Mouse (Mus musculus) embryonic facial prominence, embryonic 12.5 days (tissue): ENCODE measurements around the gene Exosc2. TPM values are rescaled to one million over a fixed set of nuclear protein-coding genes. Genes with fewer than 3 reads are reported as not detected.

Source experiments
- ATAC-seq: fragments of 200-750 bp; cut with Nextera tagmentation; 2 replicates; pipeline ENCODE4 v1.8.0; 2017; ENCODE audit not compliant: insufficient number of reproducible peaks, insufficient read depth, low FRiP score, low TSS enrichment
- H3K27ac ChIP-seq: fragments of 300-500 bp; sonication (generic); 2 replicates; pipeline ENCODE4 v1.5.1; 2016; ENCODE audit warnings: mild to moderate bottlenecking
- H3K27me3 ChIP-seq: fragments of 300-500 bp; sonication (generic); 2 replicates; pipeline ENCODE4 v1.6.1; 2016; ENCODE audit warnings: mild to moderate bottlenecking, moderate library complexity
- H3K36me3 ChIP-seq: fragments of 300-500 bp; sonication (generic); 2 replicates; pipeline ENCODE4 v1.6.1; 2016; ENCODE audit warnings: mild to moderate bottlenecking
- H3K4me1 ChIP-seq: fragments of 300-500 bp; sonication (generic); 2 replicates; pipeline ENCODE4 v1.6.1; 2016
- H3K4me2 ChIP-seq: fragments of 300-500 bp; sonication (generic); replicated peaks from 2 replicates; pipeline ENCODE4 v1.6.1; 2016; ENCODE audit warnings: mild to moderate bottlenecking, moderate library complexity
- H3K4me3 ChIP-seq: fragments of 300-500 bp; sonication (generic); 2 replicates; pipeline ENCODE4 v1.5.1; 2016; ENCODE audit warnings: mild to moderate bottlenecking
- H3K9ac ChIP-seq: fragments of 300-500 bp; sonication (generic); 2 replicates; pipeline ENCODE4 v1.6.1; 2016; ENCODE audit warnings: mild to moderate bottlenecking, moderate library complexity
- H3K9me3 ChIP-seq: fragments of 300-500 bp; sonication (generic); 2 replicates; pipeline ENCODE4 v1.6.1; 2016; ENCODE audit warnings: mild to moderate bottlenecking, moderate library complexity
- WGBS: fragments of 180-500 bp; shearing (Covaris S2); methylation state at CpG from one replicate; pipeline ENCODE4 v1.1.7; 2016; 5-methylcytosine and 5-hydroxymethylcytosine counted together
- polyA plus RNA-seq: library from polyadenylated mRNA; unstranded; fragments of >200 nt; fragmentation: Nextera tagmentation; extraction: Ambion mirVana; gene quantifications from 2 replicates; pipeline ENCODE4 v1.2.1, GENCODE M21; 2016

Gene Exosc2
- polyA plus RNA-seq, 1 experiment from 2014 or later, result 79.6 TPM

GRCm38 (mm10) chr2:31712716-31713115 is 42.2 kb downstream of the Exosc2 start:
- no peak overlapping the region for H3K4me2 ChIP-seq
- WGBS, result 73% methylated on average over 2 of the region's 2 CpGs
- H3K27ac ChIP-seq, result no peak overlapping the region
- H3K27me3 ChIP-seq, result no peaks in the 10 kb centered on the region
- no peaks in the 10 kb centered on the region for H3K4me1 ChIP-seq
- H3K9me3 ChIP-seq, result no peaks in the 10 kb centered on the region
- no peak overlapping the region for H3K9ac ChIP-seq
- H3K4me3 ChIP-seq, result no peak overlapping the region
- ATAC-seq, result no peak
- peaks cover 14% of the 10 kb centered on the region; the same call in 1 of the 2 replicates for H3K36me3 ChIP-seq

- Histone ChIP-seq H3K4me1 (no peaks in the 10 kb centered on the region), H3K9ac (no peak overlapping the region), H3K4me2 (no peak overlapping the region), H3K27ac (no peak overlapping the region), H3K4me3 (no peak overlapping the region), H3K9me3 (no peaks in the 10 kb centered on the region), H3K27me3 (no peaks in the 10 kb centered on the region), H3K36me3 (peaks cover 12% of the 10 kb centered on the region; the same call in 1 of the 2 replicates)
- ATAC-seq, result no peak
- WGBS, result 93% methylated on average over 3 of the region's 3 CpGs
These were observed 43.3 kb downstream of the Exosc2 start for GRCm38 (mm10) chr2:31713813-31714212.

- no peak overlapping the region for H3K4me3 ChIP-seq
- no peak for ATAC-seq
- peaks cover 12% of the 10 kb centered on the region; the same call in 1 of the 2 replicates for H3K36me3 ChIP-seq
- H3K9me3 ChIP-seq, result no peaks in the 10 kb centered on the region
- H3K4me2 ChIP-seq, result no peak overlapping the region
- WGBS, result 91% methylated on average over 4 of the region's 4 CpGs
- no peaks in the 10 kb centered on the region for H3K27me3 ChIP-seq
- no peak overlapping the region for H3K27ac ChIP-seq
- H3K4me1 ChIP-seq, result no peaks in the 10 kb centered on the region
- H3K9ac ChIP-seq, result no peak overlapping the region
These were observed 44.3 kb downstream of the Exosc2 start for GRCm38 (mm10) chr2:31714780-31715179.

- ATAC-seq, result no peak
- Histone ChIP-seq H3K9ac (no peak overlapping the region), H3K27ac (no peak overlapping the region), H3K4me2 (no peak overlapping the region), H3K4me3 (no peak overlapping the region), H3K36me3 (peaks cover 12% of the 10 kb centered on the region; the same call in 1 of the 2 replicates), H3K9me3 (no peaks in the 10 kb centered on the region), H3K4me1 (no peaks in the 10 kb centered on the region), H3K27me3 (no peaks in the 10 kb centered on the region)
- WGBS, result 89% methylated on average over 7 of the region's 7 CpGs
These were observed 45.5 kb downstream of the Exosc2 start for GRCm38 (mm10) chr2:31715985-31716384.

GRCm38 (mm10) chr2:31719202-31719880 is 48.8 kb downstream of the Exosc2 start:
- 86% methylated on average over 6 of the region's 6 CpGs for WGBS
- Histone ChIP-seq H3K4me2 (no peak overlapping the region), H3K4me3 (no peak overlapping the region), H3K27me3 (no peaks in the 10 kb centered on the region), H3K9me3 (no peaks in the 10 kb centered on the region), H3K27ac (no peak overlapping the region), H3K4me1 (no peaks in the 10 kb centered on the region), H3K36me3 (peaks cover 8% of the 10 kb centered on the region; the same call in 1 of the 2 replicates), H3K9ac (no peak overlapping the region)
- ATAC-seq, result no peak

GRCm38 (mm10) chr2:31719944-31720343 is 49.4 kb downstream of the Exosc2 start:
- Histone ChIP-seq H3K27ac (no peak overlapping the region), H3K4me1 (no peaks in the 10 kb centered on the region), H3K4me3 (no peak overlapping the region), H3K27me3 (no peaks in the 10 kb centered on the region), H3K36me3 (peaks cover 8% of the 10 kb centered on the region; the same call in 1 of the 2 replicates), H3K9ac (no peak overlapping the region), H3K4me2 (no peak overlapping the region), H3K9me3 (no peaks in the 10 kb centered on the region)
- WGBS, result 69% methylated on average over 2 of the region's 2 CpGs
- ATAC-seq, result no peak

- H3K27me3 ChIP-seq, result no peaks in the 10 kb centered on the region
- peaks cover 8% of the 10 kb centered on the region; the same call in 1 of the 2 replicates for H3K36me3 ChIP-seq
- no peaks in the 10 kb centered on the region for H3K9me3 ChIP-seq
- H3K4me2 ChIP-seq, result no peak overlapping the region
- H3K4me1 ChIP-seq, result no peaks in the 10 kb centered on the region
- 61% methylated on average over 4 of the region's 4 CpGs for WGBS
- ATAC-seq, result no peak
- H3K9ac ChIP-seq, result no peak overlapping the region
- no peak overlapping the region for H3K4me3 ChIP-seq
- no peak overlapping the region for H3K27ac ChIP-seq
These were observed 50.3 kb downstream of the Exosc2 start for GRCm38 (mm10) chr2:31720783-31721182.

- Histone ChIP-seq H3K4me3 (no peak overlapping the region), H3K4me1 (peaks cover 8% of the 10 kb centered on the region; the same call in 1 of the 2 replicates), H3K36me3 (no peaks in the 10 kb centered on the region), H3K9me3 (no peaks in the 10 kb centered on the region), H3K9ac (no peak overlapping the region), H3K27me3 (no peaks in the 10 kb centered on the region), H3K4me2 (no peak overlapping the region), H3K27ac (no peak overlapping the region)
- 93% methylated on average over 7 of the region's 7 CpGs for WGBS
- no peak for ATAC-seq
These were observed 54.4 kb downstream of the Exosc2 start for GRCm38 (mm10) chr2:31724730-31725490.

GRCm38 (mm10) chr2:31727576-31728277 is 57.2 kb downstream of the Exosc2 start:
- no peak overlapping the region for H3K27ac ChIP-seq
- no peaks in the 10 kb centered on the region for H3K27me3 ChIP-seq
- no peak for ATAC-seq

GRCm38 (mm10) chr2:31730640-31731039 is 60.1 kb downstream of the Exosc2 start:
- Histone ChIP-seq H3K9ac (no peak overlapping the region), H3K36me3 (no peaks in the 10 kb centered on the region), H3K9me3 (no peaks in the 10 kb centered on the region), H3K4me3 (no peak overlapping the region), H3K27ac (no peak overlapping the region), H3K27me3 (no peaks in the 10 kb centered on the region), H3K4me2 (no peak overlapping the region), H3K4me1 (peaks cover 8% of the 10 kb centered on the region; the same call in 1 of the 2 replicates)
- ATAC-seq, result no peak
- WGBS, result 86% methylated on average over 5 of the region's 5 CpGs

More at GRCm38 (mm10) chr2:31727576-31728277, 57.2 kb downstream of the Exosc2 start:
- 81% methylated on average over 9 of the region's 9 CpGs for WGBS
- Histone ChIP-seq H3K36me3 (no peaks in the 10 kb centered on the region), H3K9ac (no peak overlapping the region), H3K9me3 (no peaks in the 10 kb centered on the region), H3K4me1 (peaks cover 8% of the 10 kb centered on the region; the same call in 1 of the 2 replicates), H3K4me2 (no peak overlapping the region), H3K4me3 (no peak overlapping the region)
